Mouse (Mus musculus) ovary, adult 10 weeks (tissue): Measurements from ENCODE around the gene Gm6040. TPM values are rescaled to one million over a fixed set of nuclear protein-coding genes. Genes with fewer than 3 reads are reported as not detected.

Experiments
- polyA plus RNA-seq: library from polyadenylated mRNA; stranded (reverse); fragments of 350-450 nt; fragmentation: Illumina TruSeq; extraction: RNeasy Lipid Tissue Mini Kit (QIAGEN cat#74804); gene quantifications from one replicate; pipeline ENCODE4 v1.2.3, GENCODE M21; 2014

Gm6040 gene
- polyA plus RNA-seq = not detected

GRCm38 (mm10) chr8:20921971-20922370 lies at the start of gene Gm6040:
Gm6040 (minus strand) TSS chr8:20922071.

GRCm38 (mm10) chr8:20944610-20945009 lies 22.7 kb upstream of the Gm6040 start, which contains the start of gene AY761185:
AY761185 (minus strand) TSS chr8:20944710.

GRCm38 (mm10) chr8:20902527-20902926 lies 19.3 kb downstream of the Gm6040 start, which contains the start of gene Gm15056:
Gm15056 (minus strand) TSS chr8:20902627.

GRCm38 (mm10) chr8:20892369-20892768 lies 29.5 kb downstream of the Gm6040 start, which contains the start of gene Defb33:
Defb33 (plus strand) TSS chr8:20892669.

Other genes with a start within 250 kb of the Gm6040 start
- not detected for gene Defb33, start 29.4 kb downstream of the Gm6040 start, polyA plus RNA-seq
- not detected for gene Gm15056, start 19.4 kb downstream of the Gm6040 start, polyA plus RNA-seq
- gene AY761185, start 22.6 kb upstream of the Gm6040 start, polyA plus RNA-seq = not detected
- not detected for gene Defa21, start 103.5 kb upstream of the Gm6040 start, polyA plus RNA-seq
- gene Defa23, start 133.0 kb upstream of the Gm6040 start, polyA plus RNA-seq = not detected
- gene Defa35, start 143.0 kb upstream of the Gm6040 start, polyA plus RNA-seq = not detected
- not detected for gene Defa25, start 162.4 kb upstream of the Gm6040 start, polyA plus RNA-seq
- gene Gm14851, start 174.0 kb upstream of the Gm6040 start, polyA plus RNA-seq = not detected
- not detected for gene Defa30, start 212.6 kb upstream of the Gm6040 start, polyA plus RNA-seq
- not detected for gene Defa22, start 240.2 kb upstream of the Gm6040 start, polyA plus RNA-seq